Mouse (Mus musculus): ENCODE data around the gene LTO1. TPM values are rescaled to one million over a fixed set of nuclear protein-coding genes. Genes with fewer than 3 reads are reported as not detected.

The LTO1 gene
- polyA plus RNA-seq, 1 experiment from 2014 or later = 24.2 TPM

DNA sequence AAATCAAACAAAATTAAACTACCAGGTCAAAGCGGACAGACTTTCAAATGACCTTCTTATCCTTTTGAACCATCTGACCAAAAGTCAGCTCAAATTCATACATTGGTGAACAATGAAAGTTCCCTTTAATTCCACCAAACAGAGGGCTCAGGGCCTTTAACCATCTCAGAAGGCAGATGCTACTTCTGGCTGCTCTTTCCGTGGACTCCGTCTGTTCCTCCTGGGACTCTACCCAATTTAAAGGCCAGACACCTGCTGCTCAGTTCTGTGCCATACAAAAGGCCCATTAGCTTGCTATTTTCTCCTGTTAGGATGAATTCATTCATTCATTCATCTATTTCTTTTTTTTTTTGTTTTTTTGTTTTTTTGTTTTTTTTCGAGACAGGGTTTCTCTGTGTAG is 2.0 kb upstream of the LTO1 start:
- no peaks in the 10 kb centered on the region for H3K27me3 ChIP-seq (replicated peaks)
- H3K4me1 ChIP-seq = peaks cover 10% of the 10 kb centered on the region
- ATAC-seq (ENCODE audit: insufficient read depth, low FRiP score, low read depth) = no peak
- WGBS = 80% methylated on average over 4 of the region's 4 CpGs
- no peak overlapping the region for H3K4me2 ChIP-seq
- H3K9ac ChIP-seq = no peak overlapping the region
- peaks cover 5% of the 10 kb centered on the region; the same call in 1 of the 2 replicates for H3K36me3 ChIP-seq
- no peak overlapping the region for H3K27ac ChIP-seq
- no peak overlapping the region for H3K4me3 ChIP-seq (replicated peaks)
- no peaks in the 10 kb centered on the region for H3K9me3 ChIP-seq

DNA sequence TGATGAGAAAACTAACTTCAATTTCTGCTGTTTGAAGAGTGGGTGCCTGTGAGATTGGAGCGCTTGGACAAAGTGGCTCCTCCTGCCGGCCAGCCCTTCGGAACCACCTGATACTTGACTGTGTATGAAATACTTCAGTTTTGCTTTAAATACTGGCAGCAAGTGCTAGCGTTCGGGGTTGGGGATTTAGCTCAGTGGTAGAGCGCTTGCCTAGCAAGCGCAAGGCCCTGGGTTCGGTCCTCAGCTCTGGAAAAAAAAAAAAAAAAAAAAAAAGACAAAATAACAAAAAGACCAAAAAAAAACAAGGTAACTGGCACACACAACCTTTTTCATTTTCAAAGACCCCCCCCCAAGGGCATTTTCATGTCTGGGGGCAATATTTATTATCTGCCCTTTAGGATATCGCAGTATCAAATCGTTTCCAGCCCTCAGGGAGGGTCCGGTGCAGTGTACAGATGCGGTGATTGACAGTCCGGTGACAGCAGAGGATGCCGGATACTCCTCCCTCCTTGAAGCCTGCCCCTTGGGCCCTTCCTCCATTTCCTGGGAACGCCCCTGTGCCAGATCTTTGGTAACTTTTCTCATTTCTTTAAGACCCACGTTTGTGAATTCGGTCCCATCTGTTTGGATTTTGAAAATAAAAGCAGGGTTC is 478 bp upstream of the LTO1 start:
- H3K36me3 ChIP-seq = peaks cover 5% of the 10 kb centered on the region; the same call in 1 of the 2 replicates
- no peak overlapping the region for H3K9ac ChIP-seq
- no peak overlapping the region for H3K27ac ChIP-seq
- peak overlapping the region; percentile 89 for H3K4me3 ChIP-seq (replicated peaks)
- H3K4me1 ChIP-seq = peaks cover 10% of the 10 kb centered on the region
- peak; percentile 87 for ATAC-seq (ENCODE audit: insufficient read depth, low FRiP score, low read depth)
- H3K4me2 ChIP-seq = peak overlapping the region; percentile 83
- H3K9me3 ChIP-seq = no peaks in the 10 kb centered on the region
- no peaks in the 10 kb centered on the region for H3K27me3 ChIP-seq (replicated peaks)
- 5% methylated on average over 17 of the region's 17 CpGs for WGBS

DNA sequence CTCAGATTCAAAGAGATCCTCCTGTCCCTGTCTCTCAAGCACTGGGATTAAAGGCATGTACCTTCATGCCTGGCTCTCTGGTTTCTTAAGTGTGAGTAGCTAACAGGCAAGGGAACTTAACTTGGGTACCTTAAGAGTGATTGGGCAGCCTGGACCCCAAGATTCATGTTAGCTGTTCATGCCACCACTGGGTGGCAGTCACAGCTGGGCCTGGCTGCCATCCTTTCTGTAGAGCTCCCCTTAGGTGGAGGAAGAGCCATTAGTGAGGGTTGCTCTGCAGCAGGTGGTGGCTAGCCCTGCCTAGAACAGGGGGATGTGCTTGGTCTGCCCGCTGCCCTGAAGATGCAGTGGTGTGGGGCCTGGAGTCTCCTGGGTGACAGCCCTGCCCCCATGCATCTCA is 3.9 kb downstream of the LTO1 start:
- no peak overlapping the region for H3K4me3 ChIP-seq (replicated peaks)
- no peak overlapping the region for H3K9ac ChIP-seq
- no peaks in the 10 kb centered on the region for H3K27me3 ChIP-seq (replicated peaks)
- no peaks in the 10 kb centered on the region for H3K9me3 ChIP-seq
- H3K27ac ChIP-seq = no peak overlapping the region
- H3K4me2 ChIP-seq = no peak overlapping the region
- WGBS = 83% methylated on average over 1 of the region's 1 CpGs
- peaks cover 10% of the 10 kb centered on the region for H3K4me1 ChIP-seq
- peaks cover 13% of the 10 kb centered on the region for H3K36me3 ChIP-seq
- no peak for ATAC-seq (ENCODE audit: insufficient read depth, low FRiP score, low read depth)

DNA sequence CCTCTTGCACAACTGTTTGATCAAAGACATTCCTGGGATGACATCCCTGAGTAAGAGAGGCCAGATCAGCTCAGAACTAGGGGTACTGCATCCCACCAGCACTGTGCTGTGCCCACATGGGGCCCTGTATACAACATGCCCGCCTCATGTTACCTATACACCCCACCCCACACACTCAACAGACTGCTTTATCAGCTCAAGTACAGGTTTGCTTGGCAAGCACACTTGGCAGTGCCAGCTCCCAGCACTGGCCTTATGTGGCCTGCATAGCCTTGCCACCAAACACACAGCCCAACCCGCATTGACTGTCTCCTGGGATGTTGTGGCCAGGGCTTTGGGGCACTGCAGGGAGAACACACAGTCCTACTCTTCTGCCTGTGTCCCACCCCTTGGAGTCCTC is 12.7 kb downstream of the LTO1 start:
- Histone ChIP-seq H3K27ac (no peak overlapping the region), H3K27me3 (replicated peaks) (no peaks in the 10 kb centered on the region), H3K4me2 (no peak overlapping the region), H3K4me3 (replicated peaks) (no peak overlapping the region), H3K9ac (no peak overlapping the region), H3K9me3 (no peaks in the 10 kb centered on the region), H3K4me1 (no peaks in the 10 kb centered on the region), H3K36me3 (no peaks in the 10 kb centered on the region)
- WGBS = 84% methylated on average over 2 of the region's 2 CpGs
- ATAC-seq (ENCODE audit: insufficient read depth, low FRiP score, low read depth) = no peak

DNA sequence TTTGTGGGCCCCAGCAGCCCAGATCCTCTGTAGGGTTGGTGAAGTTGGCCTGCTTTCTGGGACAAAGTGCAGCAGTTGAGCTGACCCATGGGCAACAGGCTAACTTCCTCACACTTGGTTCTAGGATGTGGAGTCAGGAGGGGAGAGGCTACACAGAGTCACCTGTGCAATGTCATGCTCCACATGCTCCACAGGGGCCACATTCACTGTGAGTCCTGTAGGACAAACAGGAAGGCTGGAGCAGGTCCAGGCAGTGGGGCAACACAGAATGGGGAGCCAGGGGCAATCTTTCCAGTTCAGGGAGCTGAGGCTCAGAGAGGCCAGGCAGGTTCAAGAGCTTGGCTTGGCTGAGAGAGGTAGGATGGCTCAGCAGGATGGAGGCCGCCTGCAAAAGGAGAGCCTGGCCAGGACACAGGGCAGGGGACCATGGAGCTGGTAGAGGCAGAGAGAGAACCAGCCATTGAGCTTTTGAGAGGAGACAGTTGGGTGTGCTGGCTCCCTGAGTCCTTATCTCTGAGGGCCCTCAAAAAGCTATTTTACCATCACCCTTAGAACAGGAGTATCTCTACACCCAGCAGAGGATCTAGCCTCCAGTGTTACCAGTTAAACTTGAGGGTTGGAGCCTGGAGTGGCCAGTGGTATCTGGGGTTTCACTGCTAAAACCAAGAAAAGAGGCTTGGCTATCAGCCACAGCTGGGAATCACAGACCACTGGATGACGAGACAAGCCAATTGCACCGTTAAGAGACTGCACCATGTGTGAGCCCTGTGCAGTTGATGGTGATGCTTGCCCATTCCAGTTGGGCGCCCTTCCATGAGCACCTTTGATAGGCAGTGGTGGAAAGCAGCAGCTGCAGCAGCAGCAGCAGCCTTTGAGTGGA is 13.3 kb downstream of the LTO1 start:
- Histone ChIP-seq H3K36me3 (no peaks in the 10 kb centered on the region), H3K4me3 (replicated peaks) (no peak overlapping the region), H3K4me1 (no peaks in the 10 kb centered on the region), H3K27me3 (replicated peaks) (no peaks in the 10 kb centered on the region), H3K9ac (no peak overlapping the region), H3K4me2 (no peak overlapping the region), H3K27ac (no peak overlapping the region), H3K9me3 (no peaks in the 10 kb centered on the region)
- no peak for ATAC-seq (ENCODE audit: insufficient read depth, low FRiP score, low read depth)
- 75% methylated on average over 4 of the region's 4 CpGs for WGBS

DNA sequence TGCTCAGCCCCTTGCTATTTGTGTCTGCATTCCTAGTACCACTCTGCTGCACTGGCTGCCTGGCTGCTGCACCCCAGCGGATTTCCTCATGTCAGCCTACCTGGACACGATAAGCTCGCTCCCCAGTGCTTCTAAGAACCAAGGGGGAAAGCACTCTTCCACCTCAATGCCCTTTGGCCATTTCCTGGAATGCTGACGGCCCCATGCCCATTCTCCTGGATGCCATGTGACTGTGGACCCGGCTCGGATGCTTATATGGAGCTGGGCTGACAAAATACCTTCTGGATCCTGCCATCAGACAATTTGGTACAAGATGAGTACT is 13.9 kb downstream of the LTO1 start:
- Histone ChIP-seq H3K4me1 (no peaks in the 10 kb centered on the region), H3K27ac (no peak overlapping the region), H3K36me3 (no peaks in the 10 kb centered on the region), H3K9me3 (no peaks in the 10 kb centered on the region), H3K4me2 (no peak overlapping the region), H3K4me3 (replicated peaks) (no peak overlapping the region), H3K9ac (no peak overlapping the region), H3K27me3 (replicated peaks) (no peaks in the 10 kb centered on the region)
- WGBS = 78% methylated on average over 6 of the region's 6 CpGs
- no peak for ATAC-seq (ENCODE audit: insufficient read depth, low FRiP score, low read depth)

DNA sequence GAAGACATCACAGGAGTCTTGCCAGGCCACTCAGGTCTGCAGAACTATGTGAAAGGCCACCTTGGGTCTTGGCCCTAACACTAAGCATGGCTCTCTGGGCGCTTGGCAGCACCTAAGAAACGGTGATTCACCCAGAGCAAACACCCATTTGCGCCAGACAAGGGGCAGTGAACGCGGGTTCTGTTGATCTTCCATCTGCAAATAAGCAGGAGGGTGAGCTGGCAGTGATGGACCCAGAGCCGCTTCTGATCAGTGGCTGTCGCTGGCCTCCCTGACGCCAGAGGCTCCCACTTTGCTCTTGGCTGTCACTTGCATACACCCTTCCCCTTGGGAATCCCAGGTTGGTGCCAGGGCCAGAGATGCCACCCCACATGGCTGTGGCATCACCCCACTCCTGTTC is 14.6 kb downstream of the LTO1 start:
- H3K27ac ChIP-seq = no peak overlapping the region
- no peaks in the 10 kb centered on the region for H3K27me3 ChIP-seq (replicated peaks)
- no peaks in the 10 kb centered on the region for H3K4me1 ChIP-seq
- 67% methylated on average over 8 of the region's 8 CpGs for WGBS
- H3K9me3 ChIP-seq = no peaks in the 10 kb centered on the region
- H3K9ac ChIP-seq = no peak overlapping the region
- no peak for ATAC-seq (ENCODE audit: insufficient read depth, low FRiP score, low read depth)
- H3K36me3 ChIP-seq = no peaks in the 10 kb centered on the region
- no peak overlapping the region for H3K4me2 ChIP-seq
- no peak overlapping the region for H3K4me3 ChIP-seq (replicated peaks)

DNA sequence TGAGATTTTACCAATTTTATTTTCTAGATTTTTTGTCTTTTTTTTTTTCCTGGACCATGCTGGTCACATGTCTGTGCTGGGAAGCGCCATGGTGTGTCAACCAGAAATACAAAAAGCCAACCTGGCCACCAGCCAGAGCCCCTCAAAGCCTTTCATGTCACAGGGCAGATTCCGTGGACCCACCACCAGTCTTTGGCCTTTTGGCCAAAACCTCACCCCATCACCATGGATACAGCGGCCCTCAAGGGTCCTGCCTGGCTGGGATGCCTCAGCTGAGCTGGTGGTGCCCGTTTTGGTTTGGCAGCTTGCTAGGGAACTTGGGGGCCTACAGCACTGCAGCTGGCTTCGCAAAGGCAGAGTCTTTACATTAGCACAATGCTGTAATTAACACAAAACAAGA is 15.0 kb downstream of the LTO1 start:
- WGBS = 64% methylated on average over 5 of the region's 5 CpGs
- H3K9ac ChIP-seq = no peak overlapping the region
- H3K9me3 ChIP-seq = no peaks in the 10 kb centered on the region
- no peak overlapping the region for H3K27ac ChIP-seq
- H3K36me3 ChIP-seq = no peaks in the 10 kb centered on the region
- no peaks in the 10 kb centered on the region for H3K27me3 ChIP-seq (replicated peaks)
- H3K4me3 ChIP-seq (replicated peaks) = no peak overlapping the region
- H3K4me1 ChIP-seq = no peaks in the 10 kb centered on the region
- no peak overlapping the region for H3K4me2 ChIP-seq
- ATAC-seq (ENCODE audit: insufficient read depth, low FRiP score, low read depth) = no peak

DNA sequence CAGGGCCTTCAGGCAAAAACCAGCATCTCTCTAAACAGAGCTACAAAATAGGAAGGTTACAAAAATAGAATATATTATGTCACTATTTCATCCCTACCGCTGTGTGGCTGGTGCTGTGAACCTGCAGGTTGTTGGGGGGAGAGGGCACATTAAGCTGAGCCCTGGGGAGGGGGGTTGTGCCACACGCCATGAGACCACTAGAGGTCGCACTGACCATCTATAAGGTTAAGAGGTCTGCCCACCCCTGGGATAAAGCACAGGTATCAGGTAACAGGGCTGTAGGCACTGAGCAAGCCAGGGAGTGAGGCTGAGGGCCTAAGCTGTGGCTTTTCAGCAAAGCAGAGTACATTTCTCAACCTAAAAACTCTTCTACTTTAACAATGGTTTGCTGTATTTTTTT is 16.9 kb downstream of the LTO1 start:
- Histone ChIP-seq H3K27ac (no peak overlapping the region), H3K4me3 (replicated peaks) (no peak overlapping the region), H3K36me3 (no peaks in the 10 kb centered on the region), H3K9ac (no peak overlapping the region), H3K27me3 (replicated peaks) (no peaks in the 10 kb centered on the region), H3K4me2 (no peak overlapping the region), H3K4me1 (no peaks in the 10 kb centered on the region), H3K9me3 (no peaks in the 10 kb centered on the region)
- WGBS = 19% methylated on average over 3 of the region's 3 CpGs
- ATAC-seq (ENCODE audit: insufficient read depth, low FRiP score, low read depth) = no peak

DNA sequence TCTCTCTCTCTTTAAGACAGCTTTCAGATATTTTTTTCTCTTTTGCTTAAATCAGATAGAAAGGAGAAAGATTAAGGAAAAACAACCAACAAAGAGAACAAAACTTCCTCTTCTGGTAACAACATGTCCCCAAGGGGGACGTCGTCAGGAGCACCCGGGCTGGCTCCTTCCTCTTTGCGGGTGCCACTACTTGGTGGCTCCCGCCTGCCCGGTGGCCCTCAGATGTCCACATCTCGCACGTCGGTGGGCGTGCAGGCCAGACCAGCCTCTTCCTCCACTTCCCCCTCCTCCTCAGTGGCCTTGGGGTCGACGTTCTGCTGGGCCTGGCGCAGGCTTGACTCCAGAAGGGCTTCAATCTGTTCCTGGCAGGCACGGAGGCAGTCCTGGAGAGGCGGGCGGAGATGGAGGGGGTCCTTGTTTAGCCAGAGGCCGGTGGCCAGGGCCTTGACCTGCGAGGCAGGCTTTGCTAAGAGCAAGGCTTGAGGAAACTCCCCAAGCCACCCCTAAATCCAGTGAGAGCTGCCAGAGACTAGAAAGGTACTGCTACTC is 17.6 kb downstream of the LTO1 start:
- 72% methylated on average over 18 of the region's 18 CpGs for WGBS
- Histone ChIP-seq H3K4me2 (no peak overlapping the region), H3K9ac (no peak overlapping the region), H3K9me3 (no peaks in the 10 kb centered on the region), H3K4me3 (replicated peaks) (no peak overlapping the region), H3K27ac (no peak overlapping the region), H3K27me3 (replicated peaks) (no peaks in the 10 kb centered on the region), H3K36me3 (no peaks in the 10 kb centered on the region), H3K4me1 (no peaks in the 10 kb centered on the region)
- no peak for ATAC-seq (ENCODE audit: insufficient read depth, low FRiP score, low read depth)

DNA sequence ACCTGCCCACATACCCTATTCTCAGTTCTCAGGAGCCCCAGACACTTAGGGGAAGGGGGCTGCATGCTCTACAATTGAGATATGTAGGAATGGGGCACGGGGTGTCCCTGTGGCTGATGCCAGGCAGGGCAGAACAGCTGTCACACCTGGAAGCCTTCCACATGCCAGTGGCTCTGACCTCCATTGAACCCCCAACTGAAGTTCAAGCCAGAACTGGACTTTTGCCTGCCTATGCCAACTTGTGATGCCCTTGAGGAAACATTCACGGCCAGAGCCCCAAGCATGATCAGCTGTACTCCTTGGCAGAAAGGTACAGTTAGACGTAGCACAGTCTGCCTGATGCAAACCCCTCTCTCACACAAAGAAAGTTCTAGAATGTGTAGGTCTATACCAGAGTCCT is 18.4 kb downstream of the LTO1 start:
- Histone ChIP-seq H3K9me3 (no peaks in the 10 kb centered on the region), H3K4me3 (replicated peaks) (no peak overlapping the region), H3K36me3 (no peaks in the 10 kb centered on the region), H3K9ac (no peak overlapping the region), H3K4me1 (peaks cover 5% of the 10 kb centered on the region; the same call in 1 of the 2 replicates), H3K4me2 (no peak overlapping the region), H3K27me3 (replicated peaks) (no peaks in the 10 kb centered on the region), H3K27ac (no peak overlapping the region)
- WGBS = 76% methylated on average over 3 of the region's 3 CpGs
- no peak for ATAC-seq (ENCODE audit: insufficient read depth, low FRiP score, low read depth)

DNA sequence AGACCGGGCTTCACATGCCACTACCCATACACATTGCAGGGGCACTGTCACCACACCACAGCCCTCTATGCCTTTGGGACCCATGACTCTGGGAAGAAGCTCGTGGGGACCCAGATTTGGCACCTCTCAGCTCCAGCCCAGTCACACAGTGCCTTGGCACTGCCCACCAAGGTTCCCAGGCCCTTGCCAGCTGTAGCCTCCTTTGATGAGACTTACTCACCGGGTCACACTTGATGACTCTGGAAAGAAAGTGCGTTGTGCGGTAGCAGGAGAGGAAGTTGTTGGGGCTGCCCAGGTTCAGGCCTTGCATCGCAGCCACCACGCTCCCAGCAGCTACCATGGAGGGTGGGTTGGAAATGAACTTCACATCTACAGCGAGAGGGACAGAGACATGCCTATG is 18.9 kb downstream of the LTO1 start:
- Histone ChIP-seq H3K4me1 (peaks cover 5% of the 10 kb centered on the region; the same call in 1 of the 2 replicates), H3K36me3 (no peaks in the 10 kb centered on the region), H3K9ac (no peak overlapping the region)

More for the DNA sequence above, 18.9 kb downstream of the LTO1 start:
- Histone ChIP-seq H3K4me3 (replicated peaks) (no peak overlapping the region), H3K9me3 (no peaks in the 10 kb centered on the region), H3K27me3 (replicated peaks) (0 out of 2 replicates have a peak, but pooled peaks cover 2% of the 10 kb centered on the region), H3K27ac (no peak overlapping the region), H3K4me2 (no peak overlapping the region)
- no peak for ATAC-seq (ENCODE audit: insufficient read depth, low FRiP score, low read depth)
- WGBS = 91% methylated on average over 8 of the region's 8 CpGs
